Mouse (Mus musculus) frontal cortex, adult 2 months (tissue): ENCODE data around the gene Rad51b. TPM values are rescaled to one million over a fixed set of nuclear protein-coding genes. Genes with fewer than 3 reads are reported as not detected.

Experiments used
- DNase-seq, 2 experiments: peaks; one replicate each; pipeline ENCODE4 v3.0.0; 2022; ENCODE audit warnings: low spot score in 1 of 2; ENCODE audit errors: extremely low spot score in 1 of 2
- polyA plus RNA-seq: library from polyadenylated mRNA; depleted of rRNA; stranded (reverse); fragments of >200 nt; gene quantifications from 2 replicates; pipeline ENCODE4 v1.2.3, GENCODE M21; 2012

Rad51b gene
- polyA plus RNA-seq, 1 experiment: 0.14 TPM

DNA sequence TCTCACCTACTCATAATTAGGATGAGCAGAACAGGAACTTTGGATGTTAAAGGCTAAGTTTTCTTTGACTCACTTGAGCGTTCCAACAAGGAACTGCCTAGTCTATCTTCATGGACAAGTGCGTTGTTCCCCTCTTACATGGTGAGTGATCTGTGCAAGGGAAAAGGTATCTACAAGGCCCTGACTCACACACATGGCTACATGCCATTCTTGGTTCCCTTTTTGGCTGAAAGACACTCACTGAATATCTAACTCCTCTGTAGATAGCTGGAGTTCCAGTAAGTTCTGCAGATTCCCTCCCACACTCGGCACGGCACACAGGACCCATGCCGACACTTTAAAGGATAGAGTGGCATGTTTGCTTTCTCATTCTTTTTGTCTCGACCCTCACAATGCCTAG lies 447.0 kb downstream of the Rad51b start:
- no peak for DNase-seq

- DNase-seq: no peak
Measured at GRCm38 (mm10) chr12:79745225-79745624, 448.1 kb downstream of the Rad51b start.

DNA sequence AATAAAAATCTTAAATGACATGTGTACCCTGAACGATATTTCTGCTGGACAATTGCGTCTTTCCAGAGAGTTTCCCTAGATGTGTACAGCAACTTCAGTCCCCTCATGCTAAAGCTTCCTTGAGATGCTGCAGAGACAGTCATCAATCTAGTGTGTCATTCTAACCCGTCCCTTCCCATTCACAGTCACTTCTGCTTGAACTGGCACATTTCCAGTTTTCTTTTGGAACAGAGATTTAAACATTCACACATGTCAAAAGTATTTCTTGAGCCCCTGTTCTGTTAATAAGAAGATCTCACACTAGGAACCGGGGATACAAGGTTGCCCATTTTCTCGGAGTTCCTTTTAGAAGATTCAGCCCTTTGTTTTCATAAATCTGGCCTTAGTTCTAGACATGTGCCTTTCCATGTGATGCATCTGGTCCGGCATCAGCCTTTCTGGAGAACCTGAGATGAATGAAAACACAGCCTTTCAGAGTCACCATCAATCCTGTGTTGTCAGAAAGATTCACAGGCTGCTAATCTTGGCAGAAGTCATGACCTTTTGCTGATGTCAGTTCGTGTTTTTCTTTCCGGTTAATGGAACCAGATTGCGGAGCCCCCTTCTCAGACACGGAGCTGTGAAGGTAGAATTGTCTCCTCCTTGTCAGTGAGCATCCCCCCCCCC lies 448.9 kb downstream of the Rad51b start:
- DNase-seq: no peak

- DNase-seq: no peak
Measured at GRCm38 (mm10) chr12:79747541-79747940, 450.5 kb downstream of the Rad51b start.

DNA sequence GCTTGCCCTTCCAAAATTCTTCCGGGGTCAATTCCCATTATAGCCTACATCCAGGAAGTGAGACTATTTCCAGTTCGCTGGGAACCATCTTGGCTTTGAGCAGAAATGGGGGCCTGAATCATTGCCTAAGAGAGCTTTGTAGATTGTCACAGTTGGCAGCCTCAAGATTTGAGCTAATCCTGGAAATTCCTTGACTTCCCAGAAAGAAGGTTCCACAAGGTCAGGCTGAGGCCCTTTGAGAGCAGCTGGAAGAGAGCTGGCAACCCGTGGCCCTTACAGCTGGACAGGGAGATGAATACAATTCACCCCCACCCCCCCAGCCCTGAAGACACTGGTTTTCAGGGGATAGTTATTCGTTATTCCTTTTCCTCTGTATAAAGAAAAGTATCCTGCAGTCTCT lies 451.8 kb downstream of the Rad51b start:
- no peak for DNase-seq

DNA sequence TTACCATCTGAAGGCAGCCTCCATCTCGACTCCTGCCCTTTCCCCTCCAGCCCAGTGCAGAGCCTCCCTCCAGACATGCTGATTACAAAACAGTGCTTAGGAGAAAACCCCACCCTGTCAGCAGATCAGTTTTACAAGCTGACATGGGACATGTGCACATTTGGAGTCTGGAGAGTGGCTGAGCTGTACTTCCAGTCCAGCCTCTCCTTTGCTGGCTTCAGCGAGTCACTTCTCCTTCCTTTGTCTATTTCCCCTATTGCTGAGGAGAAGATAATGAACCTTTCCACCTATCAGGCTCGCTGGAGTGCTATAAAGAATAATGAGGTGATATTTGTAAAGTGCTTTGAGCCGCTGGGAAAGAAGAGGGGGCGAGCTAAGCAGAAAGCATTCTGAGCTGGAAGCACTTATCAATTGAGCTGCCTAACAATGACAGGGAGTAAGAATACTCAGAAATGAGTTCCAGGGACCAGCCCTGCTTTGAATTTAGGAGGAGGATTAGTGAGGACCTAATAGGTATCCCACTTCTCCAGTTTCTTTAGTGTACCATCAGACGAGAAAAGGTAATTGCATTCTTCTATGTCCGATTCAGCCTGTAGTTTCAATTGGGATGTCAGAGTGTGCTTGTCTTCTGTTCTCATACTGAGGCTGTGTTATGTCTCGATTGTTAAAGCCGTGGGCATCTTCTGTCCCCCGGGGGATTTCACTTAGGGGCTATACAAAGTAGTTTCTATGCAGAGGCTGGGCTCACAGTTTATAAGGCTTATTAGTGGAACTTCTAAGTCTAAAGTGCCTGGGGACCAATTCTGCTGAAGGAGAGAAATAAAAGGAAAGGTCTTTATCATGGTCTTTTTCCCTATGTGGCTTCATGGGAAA lies 453.4 kb downstream of the Rad51b start:
- peak in 1 of 2 experiments; percentile 19 for DNase-seq

DNA sequence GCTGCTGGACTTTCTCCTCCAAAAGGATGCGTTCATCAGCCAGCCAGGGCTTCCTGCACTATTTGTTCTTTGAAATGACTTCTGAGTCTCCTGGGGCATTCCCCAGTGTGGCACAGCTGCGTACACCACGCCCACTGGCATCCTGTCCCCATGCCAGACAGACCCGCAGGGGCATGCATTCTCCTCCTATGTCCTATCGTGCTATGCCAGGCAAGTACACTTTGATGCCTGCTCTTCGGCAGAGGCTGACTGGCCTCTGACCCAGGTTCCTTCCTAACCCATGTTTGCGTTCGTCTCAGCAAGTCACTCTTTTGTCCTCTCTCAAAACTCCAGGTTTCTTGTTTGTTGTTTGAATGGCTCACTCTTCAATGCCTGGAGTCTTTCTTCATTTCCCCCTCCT lies 454.7 kb downstream of the Rad51b start:
- no peak for DNase-seq

DNA sequence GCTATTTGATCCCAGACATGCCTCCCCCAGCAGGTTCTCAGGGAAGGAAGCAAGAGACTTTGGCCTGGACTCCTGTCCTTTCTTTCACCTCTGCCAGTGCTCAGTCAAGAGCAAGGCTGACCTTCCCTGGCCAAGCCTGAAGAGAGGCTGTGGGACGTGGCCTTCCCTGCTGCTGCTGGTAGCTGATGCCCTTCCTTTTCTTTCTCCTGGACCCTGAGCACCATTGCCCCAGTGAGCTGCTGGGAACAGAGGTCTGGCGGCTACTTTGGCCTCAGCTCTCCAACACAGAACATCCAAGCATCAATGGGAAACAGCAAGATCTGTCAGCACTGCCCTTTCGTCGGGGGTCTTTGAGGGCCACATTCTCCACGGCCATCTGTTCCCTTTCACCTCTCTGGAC lies 455.1 kb downstream of the Rad51b start:
- DNase-seq: no peak

- DNase-seq: no peak
Measured at GRCm38 (mm10) chr12:79755617-79756016, 458.5 kb downstream of the Rad51b start.

DNA sequence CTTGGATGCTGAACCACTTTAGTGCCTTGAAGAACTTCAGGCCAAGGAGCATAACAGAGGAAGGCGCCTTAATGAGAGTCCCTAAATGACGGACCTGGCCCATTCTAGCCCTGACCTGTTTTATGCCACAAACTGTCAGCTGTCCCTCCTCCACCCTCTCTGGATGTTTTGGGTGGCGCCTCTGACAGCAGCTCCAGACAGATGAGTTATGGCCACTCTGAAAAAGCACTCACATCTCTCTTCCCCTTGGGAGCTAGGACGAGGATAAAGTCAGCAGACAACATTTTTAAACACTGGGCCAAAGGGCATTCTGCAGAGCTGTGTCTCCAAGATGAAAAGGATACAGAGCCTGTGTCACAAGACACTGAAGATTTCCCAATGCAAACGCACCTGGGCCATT lies 459.3 kb downstream of the Rad51b start:
- no peak for DNase-seq

GRCm38 (mm10) chr12:79757775-79758174 lies 460.7 kb downstream of the Rad51b start:
- no peak for DNase-seq

- DNase-seq: no peak
Measured at GRCm38 (mm10) chr12:79759180-79759902, 462.3 kb downstream of the Rad51b start.

GRCm38 (mm10) chr12:79761217-79761616 lies 464.1 kb downstream of the Rad51b start:
- no peak for DNase-seq

GRCm38 (mm10) chr12:79762087-79762486 lies 465.0 kb downstream of the Rad51b start:
- DNase-seq: no peak

- DNase-seq: no peak
Measured at GRCm38 (mm10) chr12:79762570-79763275, 465.6 kb downstream of the Rad51b start.

DNA sequence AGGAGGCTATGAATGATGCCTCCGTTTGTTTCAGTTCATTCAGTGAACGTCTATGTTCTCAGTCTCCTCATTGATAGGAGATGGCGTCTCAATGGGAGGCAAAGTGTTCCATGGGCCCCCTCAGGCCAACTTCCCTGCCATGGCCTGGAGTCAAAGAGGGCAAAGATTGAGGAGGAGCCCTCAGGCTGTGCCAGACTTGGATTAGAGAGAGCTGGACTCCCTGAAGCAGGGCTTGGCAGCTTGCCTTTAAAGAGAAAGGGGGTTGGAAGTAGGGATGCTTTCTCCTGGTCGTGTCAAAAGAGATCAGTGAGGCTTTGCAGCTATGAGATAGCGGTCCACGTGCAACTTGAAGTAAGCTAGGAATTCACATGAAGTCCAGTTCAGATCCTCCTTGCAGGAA lies 469.0 kb downstream of the Rad51b start:
- no peak for DNase-seq

DNA sequence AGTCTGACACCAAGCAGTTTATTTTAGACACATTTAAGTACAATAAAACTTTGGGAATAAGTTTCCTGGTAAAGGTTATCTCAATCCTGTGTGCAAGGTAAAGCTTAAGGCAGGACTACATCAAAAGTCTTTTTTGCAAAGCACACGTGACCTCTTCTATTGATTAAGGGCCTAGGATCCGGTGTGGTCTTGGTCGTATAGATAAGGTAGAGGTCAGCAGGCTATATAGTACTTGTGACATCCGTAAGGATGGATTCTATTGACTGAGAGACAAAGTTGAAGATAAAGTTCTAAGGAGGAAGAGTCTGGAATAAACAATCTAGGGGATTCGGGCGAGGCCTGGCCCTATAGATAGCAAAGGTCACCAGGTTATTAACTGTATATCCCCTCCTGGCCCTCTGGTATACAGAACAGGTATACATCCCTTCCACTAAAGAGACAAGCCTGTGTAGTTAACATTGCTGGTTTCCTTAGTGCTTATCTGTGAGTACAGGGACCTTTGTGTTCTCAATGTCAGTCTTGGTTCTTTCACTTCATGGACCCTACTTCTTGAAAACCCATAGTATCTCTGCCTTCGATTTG lies 471.8 kb downstream of the Rad51b start:
- no peak for DNase-seq

DNA sequence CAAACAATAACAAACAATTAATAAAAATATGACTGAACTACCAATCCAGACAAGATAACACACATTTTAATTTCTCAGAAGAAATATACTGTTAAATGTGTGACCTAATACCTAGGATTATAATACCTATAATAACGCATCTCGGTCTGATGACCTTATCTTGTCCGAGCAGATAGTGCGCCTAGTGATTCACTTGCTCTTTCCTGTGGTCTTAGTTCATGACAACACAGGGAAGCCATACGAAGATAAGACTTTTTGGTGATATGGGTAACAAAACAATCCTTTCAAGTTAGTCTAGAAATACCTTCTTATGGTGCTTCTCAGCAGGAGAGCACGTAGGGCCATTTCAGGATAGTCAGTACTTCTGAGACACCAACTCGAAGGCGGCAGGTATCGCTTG lies 472.7 kb downstream of the Rad51b start:
- DNase-seq: no peak

DNA sequence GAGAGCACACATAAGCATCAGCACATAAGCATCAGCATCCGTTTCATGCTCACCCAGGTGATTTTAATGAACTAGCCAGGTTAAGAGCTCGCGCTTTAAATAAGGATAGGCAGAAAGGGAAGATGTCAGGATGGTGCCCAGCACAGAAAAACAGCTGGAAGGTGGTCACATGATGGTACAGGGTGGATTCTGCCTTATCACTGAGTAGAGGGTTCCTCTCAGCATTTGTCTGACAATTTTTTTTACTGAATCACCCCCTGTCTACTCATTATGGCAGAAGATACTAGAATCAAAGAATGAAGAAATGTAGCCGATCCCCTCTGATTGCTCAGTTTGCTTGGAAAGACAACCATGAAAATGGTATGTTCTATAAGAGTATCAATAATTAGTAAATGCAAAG lies 474.1 kb downstream of the Rad51b start:
- DNase-seq: no peak

DNA sequence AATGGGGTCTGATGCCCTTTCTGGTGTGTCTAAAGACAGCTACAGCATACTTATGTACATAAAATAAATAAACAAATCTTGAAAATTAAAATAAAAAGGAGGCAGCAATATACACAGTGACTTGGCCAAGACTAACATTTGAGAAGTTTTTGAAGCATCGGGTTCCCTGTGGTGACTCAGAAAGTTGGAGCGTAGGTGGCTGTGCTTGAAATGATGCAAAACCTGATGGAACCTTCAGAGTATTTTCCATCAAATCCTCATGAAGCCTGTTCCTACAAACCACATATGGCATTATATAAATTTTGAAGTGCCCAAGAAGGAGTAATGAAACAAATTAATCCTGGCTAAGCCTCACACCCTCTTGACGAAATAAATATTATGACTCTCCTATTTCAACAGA lies 474.7 kb downstream of the Rad51b start:
- DNase-seq: peak in 1 of 2 experiments; percentile 59
